Mouse (Mus musculus) embryonic stem cell, embryonic (primary cell): ENCODE measurements around the gene Srpr.

Experiments
- CTCF ChIA-PET, 4 experiments: fragments of 300-600 bp in 2 of 4; fragments of 350-600 bp in 2 of 4; sonication (Branson Sonifier 250); formaldehyde crosslinking; loops; one replicate each; lab custom pipeline; 2022; ENCODE audit warnings: inconsistent platforms in 2 of 4; lab: Charles Lee
- POLR2A ChIA-PET, 4 experiments: fragments of 300-600 bp in 2 of 4; fragments of 350-600 bp in 2 of 4; sonication (Branson Sonifier 250); formaldehyde crosslinking; loops; one replicate each; lab custom pipeline; 2022; ENCODE audit warnings: antibody characterized with exemption in 4 of 4, inconsistent platforms in 1 of 4; lab: Charles Lee

Gene Srpr

DNA sequence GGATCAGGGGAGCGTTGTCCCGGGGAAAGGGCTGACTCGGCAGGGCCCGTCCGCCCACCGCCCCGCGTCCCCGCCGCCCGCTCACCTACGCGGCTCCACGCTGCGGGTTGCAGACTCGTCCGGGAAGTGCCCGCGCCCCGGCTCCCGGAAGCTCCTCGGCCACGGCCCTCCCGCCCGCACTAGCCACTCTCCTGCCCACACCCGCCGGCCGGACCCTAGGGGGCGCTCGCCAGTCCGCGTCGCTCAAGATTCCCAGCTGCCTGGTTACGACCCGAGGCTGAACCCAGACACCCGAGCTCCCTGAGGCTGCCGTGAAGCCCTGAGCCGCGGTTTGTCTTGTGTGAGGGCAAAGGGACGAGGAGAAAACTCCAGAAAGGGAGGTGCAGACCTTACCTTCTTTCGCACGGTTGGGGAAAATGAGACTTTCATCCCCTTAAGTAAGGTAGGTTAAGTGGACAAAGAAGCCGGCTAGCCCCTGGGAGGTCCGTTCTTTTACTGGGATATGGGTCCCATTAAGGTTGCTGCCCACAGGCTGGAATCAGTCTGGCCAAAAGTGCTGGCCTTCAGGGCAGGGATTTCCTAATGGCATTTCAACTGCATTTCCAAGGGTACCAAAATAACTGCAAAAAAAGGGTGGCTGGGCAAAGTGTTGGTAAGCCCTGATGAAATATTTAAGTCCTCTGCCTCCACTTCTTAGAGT, at the start of gene Srpr, which contains the start of gene Tirap:
Srpr (plus strand) TSS at position 404 of the 700 bp plus-strand sequence.
Tirap (minus strand) TSS at position 520 of the 700 bp plus-strand sequence.
- ChIA-PET CTCF (interaction anchor here (0.5 to 2.9 kb wide), 62 partner anchors 8 to 1489 kb away, joined by 3 to 39 read pairs (median 4); partner anchors contain the start of genes Foxred1 (in 4 of the 4), Fam118b (in 2 of the 4), Rpusd4 (in 2 of the 4) and Gm1113 (in 1 of the 4)), POLR2A (interaction anchor here (0.5 to 5.0 kb wide), 48 partner anchors 10 to 557 kb away, joined by 3 to 134 read pairs (median 4); partner anchors contain the start of genes Foxred1 (in 4 of the 4), Fam118b (in 2 of the 4), Rpusd4 (in 2 of the 4) and Dcps (in 1 of the 4))

DNA sequence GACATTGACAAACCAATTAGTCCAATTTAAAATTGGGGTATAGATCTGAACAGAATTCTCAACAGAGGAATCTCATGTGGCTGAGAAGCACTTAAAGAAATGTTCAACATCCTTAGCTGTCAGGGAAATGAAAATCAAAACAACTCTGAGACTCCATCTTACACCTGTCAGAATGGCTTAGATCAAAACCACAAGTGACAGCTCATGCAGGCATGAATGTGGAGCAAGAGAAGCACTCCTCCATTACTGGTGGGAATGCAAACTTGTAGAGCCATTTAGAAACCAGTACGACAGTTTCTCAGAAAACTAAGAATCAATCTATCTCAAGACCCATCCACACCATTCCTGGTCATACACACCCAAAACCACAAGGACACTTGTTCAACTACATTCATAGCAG, 47.1 kb upstream of the Srpr start:
- ChIA-PET POLR2A (interaction anchor here in 2 of 4 experiments (1.3 to 1.5 kb wide), 2 partner anchors 8 to 24 kb away, joined by 3 read pairs; no protein-coding TSS in a partner anchor), CTCF (no interaction called here)

DNA sequence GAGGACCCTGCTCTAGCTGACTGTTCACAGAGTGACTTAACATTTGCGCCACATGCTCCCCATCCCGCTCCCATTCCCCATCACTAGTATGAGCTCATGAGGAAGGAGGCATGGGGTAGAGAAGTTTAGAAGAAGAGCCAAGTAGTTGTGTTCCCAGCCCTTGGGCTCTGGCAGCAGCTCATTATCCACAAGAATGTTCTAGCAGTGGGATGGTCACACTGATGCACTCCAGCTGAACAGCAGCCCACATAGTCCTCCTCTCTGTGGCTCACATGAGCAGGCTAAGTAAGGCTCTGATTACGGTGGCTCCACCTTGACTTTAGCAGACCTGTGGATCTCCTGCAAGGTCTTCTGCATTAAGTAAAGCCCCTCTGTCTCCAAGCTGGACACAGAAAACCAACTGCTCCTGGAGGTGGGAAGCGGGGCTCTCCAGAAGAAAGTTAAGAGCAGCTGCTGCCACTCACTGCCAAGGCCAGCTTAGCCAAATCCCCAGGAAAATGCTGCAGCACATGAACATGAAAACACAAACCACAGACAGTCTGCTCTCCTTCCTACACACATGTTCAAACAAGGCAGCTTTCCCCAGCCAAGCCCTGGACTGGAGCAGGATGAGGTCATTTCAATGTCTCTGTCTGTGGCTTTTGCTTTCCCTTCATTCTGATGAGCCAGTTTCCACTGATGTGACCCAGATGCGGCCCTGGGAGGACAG, 43.8 kb upstream of the Srpr start:
- POLR2A ChIA-PET: interaction anchor here (0.5 to 3.5 kb wide), 12 partner anchors 7 to 112 kb away, joined by 3 to 32 read pairs (median 4); no protein-coding TSS in a partner anchor
- CTCF ChIA-PET: interaction anchor here in 1 of 4 experiments (1.0 kb wide), 1 partner anchor 10 kb away, joined by 3 read pairs; no protein-coding TSS in a partner anchor

DNA sequence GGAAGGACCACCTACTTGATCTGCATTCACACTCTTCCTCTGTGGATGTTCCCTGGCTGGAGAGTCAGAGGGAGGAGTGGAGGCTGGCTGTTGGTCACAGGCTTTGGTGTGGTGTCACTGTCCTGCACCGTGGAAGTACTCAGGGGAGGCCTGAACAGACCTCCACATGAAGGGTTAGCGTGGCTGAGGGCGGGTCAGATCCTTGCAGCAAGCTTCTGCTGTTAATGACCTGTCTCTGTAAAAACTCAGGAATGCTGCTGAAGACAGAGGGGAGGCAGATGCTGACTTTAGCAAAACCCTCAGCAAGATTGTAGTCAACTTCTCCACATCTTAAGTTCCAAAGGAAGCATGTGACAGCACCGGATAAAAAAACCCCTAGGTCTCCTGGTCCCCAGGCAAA, 43.1 kb upstream of the Srpr start:
- CTCF ChIA-PET: interaction anchor here in 2 of 4 experiments (0.9 to 1.0 kb wide), 2 partner anchors 10 to 43 kb away, joined by 3 read pairs; no protein-coding TSS in a partner anchor
- POLR2A ChIA-PET: interaction anchor here in 3 of 4 experiments (0.5 to 3.5 kb wide), 13 partner anchors 8 to 113 kb away, joined by 3 to 32 read pairs (median 4); no protein-coding TSS in a partner anchor

DNA sequence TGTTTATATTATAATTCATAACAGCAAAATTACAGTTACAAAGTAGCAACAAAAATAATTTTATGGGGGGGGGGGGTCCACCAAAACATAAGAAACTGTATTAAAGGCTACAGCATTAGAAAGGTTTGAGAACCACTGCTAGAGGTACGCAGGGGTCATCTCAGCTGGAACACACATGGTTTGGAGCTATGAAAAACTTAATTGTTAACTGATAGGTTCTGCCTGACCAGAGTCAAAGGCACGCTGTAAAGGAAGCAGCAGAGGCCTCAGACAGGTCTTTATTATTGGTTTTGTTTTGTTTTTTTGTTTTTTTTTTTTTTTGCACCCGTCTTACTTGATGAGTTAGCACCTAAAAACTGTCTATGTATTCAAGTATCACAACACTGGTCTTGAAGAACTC, 41.5 kb upstream of the Srpr start:
- ChIA-PET CTCF (no interaction called here), POLR2A (interaction anchor here in 2 of 4 experiments (0.7 to 3.5 kb wide), 6 partner anchors 10 to 168 kb away, joined by 3 to 32 read pairs (median 5); no protein-coding TSS in a partner anchor)

DNA sequence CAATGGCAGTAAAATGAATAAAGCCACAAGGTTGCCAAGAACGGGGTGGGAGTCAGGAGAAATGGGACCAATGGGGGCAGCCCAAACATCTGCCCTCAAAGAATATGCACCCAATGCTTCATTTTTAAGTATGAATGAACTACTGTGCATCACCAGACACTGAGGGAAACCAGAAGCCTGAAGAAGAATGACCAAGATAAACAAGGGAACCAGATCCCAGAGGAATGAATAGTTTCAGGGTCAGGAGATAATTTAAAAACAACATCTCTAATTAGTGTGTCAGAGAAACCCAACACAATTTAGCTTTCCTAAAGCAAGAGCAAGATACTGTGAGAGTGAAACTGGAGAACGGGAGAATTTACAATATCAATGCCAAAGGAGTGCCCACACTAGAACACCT, 39.3 kb upstream of the Srpr start:
- ChIA-PET POLR2A (interaction anchor here in 2 of 4 experiments (1.3 to 3.3 kb wide), 2 partner anchors 14 to 15 kb away, joined by 4 to 22 read pairs; no protein-coding TSS in a partner anchor), CTCF (no interaction called here)

DNA sequence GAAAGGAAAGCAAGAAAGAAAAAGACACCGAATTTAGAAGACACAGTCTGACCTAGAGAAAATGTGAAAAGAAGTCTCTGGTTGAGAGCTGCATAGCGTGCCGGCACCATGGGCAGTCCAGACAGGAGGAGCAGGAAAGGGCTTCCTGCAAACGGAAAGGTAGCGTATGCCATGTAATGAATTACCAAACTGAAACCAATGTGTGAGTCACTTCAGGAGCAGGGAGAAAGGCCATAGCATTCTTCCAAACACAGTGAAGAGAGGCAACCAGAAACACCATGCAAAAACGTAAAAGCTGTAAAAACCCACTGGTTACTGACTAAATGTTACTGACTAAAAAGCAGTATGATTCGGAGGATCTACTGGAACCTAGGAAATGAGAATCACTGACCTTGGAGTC, 38.3 kb upstream of the Srpr start:
- POLR2A ChIA-PET: interaction anchor here in 1 of 4 experiments (0.9 kb wide), 1 partner anchor 11 kb away, joined by 3 read pairs; no protein-coding TSS in a partner anchor
- CTCF ChIA-PET: interaction anchor here in 1 of 4 experiments (1.5 kb wide), 1 partner anchor 38 kb away, joined by 4 read pairs; the partner anchor contains the start of genes Srpr and Tirap

DNA sequence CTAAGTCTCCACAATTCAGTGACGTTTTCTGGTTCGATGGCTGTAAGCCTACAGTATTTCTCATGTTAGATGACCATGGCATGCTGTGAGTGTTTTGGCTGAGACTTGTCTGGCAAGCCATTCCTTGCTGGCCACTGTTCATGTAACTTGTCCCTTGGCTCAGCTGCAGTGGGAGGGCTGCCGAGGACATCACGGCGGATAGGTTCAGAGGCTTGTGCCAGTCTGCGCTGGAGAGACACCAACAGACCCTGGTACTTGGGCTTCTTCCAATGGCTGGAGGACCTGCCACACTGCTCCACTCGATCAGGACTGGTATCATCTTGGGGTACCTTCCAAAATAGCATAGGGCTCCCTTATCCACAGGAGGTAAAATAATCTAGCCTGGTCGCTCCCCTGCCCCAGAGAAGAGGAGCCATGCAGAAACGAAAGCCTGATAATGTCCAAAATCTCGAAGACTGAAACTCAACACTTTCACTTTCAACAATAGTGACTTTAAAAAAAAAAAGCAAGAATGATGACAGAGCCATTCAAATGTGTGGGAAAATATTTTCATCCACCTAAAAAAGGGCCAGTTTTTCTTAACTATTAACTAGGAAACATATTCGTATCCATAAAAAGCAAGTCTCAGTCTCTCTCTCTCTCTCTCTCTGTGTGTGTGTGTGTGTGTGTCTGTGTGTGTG, 36.8 kb upstream of the Srpr start:
- ChIA-PET CTCF (interaction anchor here in 1 of 4 experiments (1.5 kb wide), 1 partner anchor 37 kb away, joined by 4 read pairs; the partner anchor contains the start of genes Srpr and Tirap), POLR2A (interaction anchor here in 1 of 4 experiments (1.0 kb wide), 1 partner anchor 15 kb away, joined by 3 read pairs; no protein-coding TSS in a partner anchor)

DNA sequence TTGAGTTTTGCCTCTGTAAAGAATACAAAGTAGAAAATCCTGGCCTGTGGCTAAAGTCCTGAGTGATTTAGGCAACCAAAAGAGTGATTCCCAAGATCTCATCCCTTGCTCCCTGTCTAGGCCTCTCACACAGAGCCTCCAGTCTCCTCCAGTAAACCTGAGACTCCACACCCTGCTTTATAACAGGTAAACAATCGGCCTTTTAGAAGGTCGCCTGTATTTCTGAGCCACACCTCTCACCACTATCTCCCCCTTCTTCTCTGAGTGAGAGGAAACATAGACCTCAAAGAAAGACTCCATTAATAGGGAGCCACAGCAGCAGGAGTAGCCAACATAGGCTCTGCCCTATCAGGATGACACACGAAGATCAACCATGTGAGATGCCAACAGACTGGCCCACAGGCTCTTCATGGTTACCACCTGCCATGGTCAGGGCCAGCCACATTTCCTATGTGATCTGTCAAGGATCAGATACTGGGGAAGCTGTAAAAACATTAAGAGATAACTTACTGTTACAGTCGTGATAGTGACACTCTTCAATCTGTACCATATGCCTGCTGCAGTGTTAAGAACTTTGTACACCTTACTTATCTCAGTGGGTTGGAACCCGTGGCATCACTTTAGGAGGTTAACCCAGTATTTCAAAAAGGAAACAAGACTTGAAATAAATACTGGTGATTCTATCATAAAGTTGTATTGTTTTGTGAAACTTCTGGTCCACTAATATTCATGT, 35.7 kb upstream of the Srpr start:
- ChIA-PET POLR2A (interaction anchor here in 1 of 4 experiments (1.0 to 2.1 kb wide), 2 partner anchors 16 to 17 kb away, joined by 3 to 9 read pairs; no protein-coding TSS in a partner anchor), CTCF (no interaction called here)

DNA sequence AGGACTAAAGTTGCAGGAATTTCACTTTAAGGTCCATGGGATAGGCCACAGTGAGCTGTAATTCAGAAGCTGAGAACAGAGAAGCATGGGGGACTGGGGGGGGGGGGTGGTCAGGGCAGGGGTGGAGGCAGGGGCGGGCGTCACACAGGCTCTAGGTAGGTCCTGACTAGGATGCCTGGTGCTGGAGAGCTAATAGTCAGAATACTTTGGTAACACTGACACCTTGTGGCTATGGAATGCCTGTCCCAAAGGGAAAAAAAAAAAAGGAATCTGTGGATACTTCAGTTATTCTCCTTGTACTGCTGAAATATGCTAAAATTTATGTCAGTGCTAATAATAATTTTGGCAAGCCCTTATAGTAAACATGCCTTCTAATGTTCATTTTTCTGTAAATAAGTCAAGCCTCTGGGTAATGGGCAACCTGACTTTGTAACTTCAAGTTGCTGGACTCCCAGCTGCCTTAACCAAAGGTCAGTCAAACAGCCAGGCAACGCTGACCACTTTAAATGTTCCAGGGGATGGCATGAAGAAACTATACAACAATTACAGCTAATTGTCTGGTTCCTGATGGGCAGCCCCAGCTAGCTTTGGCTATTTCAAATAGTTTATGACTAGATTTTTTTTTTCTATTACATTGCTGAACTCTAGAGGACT, 33.7 kb upstream of the Srpr start:
- POLR2A ChIA-PET: interaction anchor here (0.6 to 2.1 kb wide), 12 partner anchors 9 to 393 kb away, joined by 3 to 9 read pairs (median 4); partner anchors contain the start of genes Foxred1 (in 2 of the 4), Srpr (in 1 of the 4) and Tirap (in 1 of the 4)
- CTCF ChIA-PET: interaction anchor here (0.5 to 1.6 kb wide), 39 partner anchors 10 to 1357 kb away, joined by 3 to 7 read pairs (median 3); partner anchors contain the start of genes Srpr (in 2 of the 4) and Tirap (in 2 of the 4)

DNA sequence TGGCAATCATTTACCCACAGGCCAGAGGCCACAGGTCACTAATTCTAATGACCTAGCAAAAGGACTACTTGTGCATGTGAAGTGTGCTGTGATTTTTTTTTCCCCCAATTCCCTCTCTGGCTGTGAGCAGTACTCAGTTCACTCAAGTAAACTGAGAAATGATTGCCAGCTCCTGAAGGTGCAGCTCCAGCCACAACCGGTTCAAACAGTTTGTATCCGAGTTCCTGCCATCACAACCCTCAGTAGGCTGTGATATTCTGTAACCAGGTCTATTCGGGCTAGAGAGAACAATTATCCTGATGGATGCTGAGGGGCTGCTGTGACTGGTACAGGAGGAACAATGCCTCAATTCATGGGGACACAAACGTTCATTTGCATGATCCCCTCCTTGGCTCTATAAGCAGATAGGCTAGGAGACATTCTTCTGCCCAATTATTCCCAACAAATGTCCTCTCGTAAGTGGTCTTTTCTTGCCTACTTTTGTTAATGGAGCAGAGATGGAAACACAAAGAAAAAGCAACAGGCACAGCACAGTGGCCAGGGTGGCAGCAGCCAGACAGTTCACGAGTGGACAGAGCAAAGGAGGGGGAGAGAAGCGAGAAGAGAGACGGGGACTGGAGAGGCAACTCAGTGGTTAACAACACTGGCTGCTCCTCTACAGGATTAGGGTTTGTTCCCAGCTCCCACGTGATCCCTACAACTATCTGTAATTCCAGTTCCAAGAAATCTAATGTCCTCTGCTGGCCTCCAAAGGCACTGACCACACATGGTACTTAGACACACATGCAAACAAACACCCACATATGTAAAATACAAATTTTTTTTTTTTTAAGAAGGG, 33.0 kb upstream of the Srpr start:
- CTCF ChIA-PET: interaction anchor here in 3 of 4 experiments (0.6 to 1.6 kb wide), 22 partner anchors 11 to 1357 kb away, joined by 3 to 7 read pairs (median 4); partner anchors contain the start of genes Srpr (in 1 of the 3) and Tirap (in 1 of the 3)
- POLR2A ChIA-PET: interaction anchor here in 3 of 4 experiments (0.8 to 2.1 kb wide), 10 partner anchors 8 to 392 kb away, joined by 3 to 9 read pairs (median 3); partner anchors contain the start of genes Foxred1 (in 2 of the 3), Srpr (in 2 of the 3) and Tirap (in 2 of the 3)

DNA sequence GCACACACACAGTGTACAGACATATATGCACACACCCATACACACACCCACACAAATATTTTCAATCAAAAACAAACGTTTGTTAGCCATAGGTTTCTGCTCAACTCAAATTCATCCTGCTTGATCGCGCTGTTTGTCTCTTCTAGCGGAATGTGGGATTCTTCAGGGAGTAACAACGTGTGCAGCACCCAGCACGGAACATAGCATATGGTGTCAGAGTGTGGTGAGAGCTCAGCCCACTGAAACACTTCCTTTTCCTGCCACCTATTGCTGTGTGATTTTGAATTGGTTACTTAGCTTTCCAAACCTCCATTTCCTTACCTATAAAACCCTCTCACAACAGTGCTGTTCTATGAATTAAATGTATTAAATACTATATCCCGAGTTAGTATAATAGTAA, 29.9 kb upstream of the Srpr start:
- ChIA-PET POLR2A (interaction anchor here in 2 of 4 experiments (1.1 to 1.6 kb wide), 5 partner anchors 20 to 36 kb away, joined by 3 to 8 read pairs (median 4); partner anchors contain the start of genes Srpr (in 1 of the 2) and Tirap (in 1 of the 2)), CTCF (interaction anchor here in 1 of 4 experiments (1.6 kb wide), 1 partner anchor 30 kb away, joined by 4 read pairs; the partner anchor contains the start of genes Srpr and Tirap)

DNA sequence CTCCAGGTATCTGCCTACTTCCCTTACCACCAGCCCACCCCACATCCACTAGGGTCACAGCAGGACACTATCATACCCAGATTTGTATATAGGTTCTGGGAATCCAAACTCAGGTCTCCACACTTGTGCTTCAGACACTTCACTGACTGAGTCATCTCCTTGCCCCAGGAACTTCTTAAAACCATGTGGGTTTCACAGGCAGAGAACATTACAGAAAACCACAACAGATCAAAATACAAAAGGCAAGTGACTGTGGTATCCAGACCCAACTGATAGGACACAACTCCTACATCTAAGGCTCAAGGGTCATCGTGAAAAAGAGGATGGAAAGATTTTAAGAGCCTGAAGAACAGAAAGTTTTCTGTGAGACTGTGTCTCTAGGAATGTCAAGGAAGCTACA, 26.6 kb upstream of the Srpr start:
- POLR2A ChIA-PET: interaction anchor here in 1 of 4 experiments (0.6 to 2.0 kb wide), 3 partner anchors 26 to 62 kb away, joined by 3 to 11 read pairs (median 3); no protein-coding TSS in a partner anchor
- CTCF ChIA-PET: interaction anchor here in 2 of 4 experiments (0.5 to 0.6 kb wide), 2 partner anchors 92 to 218 kb away, joined by 4 to 11 read pairs; no protein-coding TSS in a partner anchor

DNA sequence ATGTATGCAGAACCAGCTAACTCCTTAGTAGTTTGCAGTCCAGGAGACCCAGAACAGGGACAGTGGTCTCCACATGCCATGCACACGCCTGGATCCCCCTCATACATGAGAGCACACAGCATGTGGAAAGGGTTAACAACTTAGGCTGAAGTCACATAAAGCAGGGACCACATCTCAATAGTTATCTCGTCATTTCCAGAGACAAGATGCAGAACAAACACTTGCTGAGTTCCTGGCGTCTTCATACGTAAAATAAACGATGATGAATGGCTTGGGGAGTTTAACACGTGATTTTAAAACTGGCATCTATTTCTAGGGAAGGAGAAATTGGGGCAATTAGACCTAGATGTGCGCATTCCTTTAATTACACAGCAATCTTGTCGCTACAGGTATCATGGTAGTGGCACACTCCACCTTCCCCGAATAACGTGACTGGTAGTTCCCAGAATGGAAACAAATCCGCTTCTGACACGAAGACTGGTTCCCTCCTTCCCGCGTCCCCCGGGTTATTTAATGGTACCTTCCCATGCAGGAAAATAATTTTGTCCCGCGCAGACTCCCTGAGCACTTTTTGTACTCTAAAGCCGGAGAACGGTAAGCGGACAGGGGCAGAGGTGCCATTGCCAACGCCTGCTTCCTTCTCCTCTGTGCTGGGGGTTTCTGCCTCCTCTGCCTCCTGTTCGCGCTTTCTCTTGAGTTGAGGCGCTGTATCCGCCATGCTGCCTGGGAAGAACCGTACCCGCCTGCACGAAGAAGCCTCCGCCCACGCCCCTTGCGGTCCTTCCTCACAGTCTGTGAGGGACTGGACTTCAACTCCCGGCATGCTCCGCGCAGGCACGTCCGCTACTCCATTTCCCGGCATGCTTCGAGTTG, 24.5 kb upstream of the Srpr start, which contains the start of gene Dcps:
Dcps (minus strand) TSS at position 811 of the 873 bp plus-strand sequence.
- ChIA-PET POLR2A (interaction anchor here in 2 of 4 experiments (0.6 to 1.0 kb wide), 4 partner anchors 9 to 141 kb away, joined by 3 to 4 read pairs (median 4); partner anchors contain the start of genes Srpr (in 1 of the 2) and Tirap (in 1 of the 2)), CTCF (interaction anchor here in 1 of 4 experiments (1.0 kb wide), 1 partner anchor 24 kb away, joined by 3 read pairs; no protein-coding TSS in a partner anchor)
